Mouse (Mus musculus) CH12.LX (cell line): ENCODE measurements around the gene Me3. TPM values are rescaled to one million over a fixed set of nuclear protein-coding genes. Genes with fewer than 3 reads are reported as not detected.

Experiments
- DNase-seq: peaks from one replicate; pipeline ENCODE4 v3.0.0-alpha.2; 2013; ENCODE audit errors: extremely low read depth
- H3K27ac ChIP-seq: 2 replicates; pipeline ENCODE4 v1.5.1; 2012; ENCODE audit warnings: low read depth, mild to moderate bottlenecking, control low read depth, moderate library complexity; ENCODE audit not compliant: insufficient read depth
- H3K27me3 ChIP-seq: replicated peaks from 2 replicates; pipeline ENCODE3; 2012; ENCODE audit warnings: inconsistent platforms
- H3K36me3 ChIP-seq, 2 experiments: replicated peaks in 1 of 2; 2 replicates each; pipeline versions ENCODE3 to v1.6.1; 2012; ENCODE audit warnings: inconsistent platforms in 1 of 2, low read length in 1 of 2, mild to moderate bottlenecking in 1 of 2, mixed read lengths in 1 of 2, moderate library complexity in 1 of 2; ENCODE audit not compliant: control insufficient read depth in 1 of 2, insufficient read depth in 1 of 2
- H3K4me1 ChIP-seq, 2 experiments: 2 replicates each; pipeline ENCODE4 v1.6.1; 2012; ENCODE audit warnings: inconsistent platforms in 1 of 2, moderate library complexity in 1 of 2; ENCODE audit not compliant: insufficient read depth in 2 of 2, control insufficient read depth in 1 of 2
- H3K4me2 ChIP-seq: 2 replicates; pipeline ENCODE4 v1.6.1; 2012; ENCODE audit warnings: low read depth, mild to moderate bottlenecking, control low read depth; ENCODE audit not compliant: poor library complexity, insufficient read depth, severe bottlenecking
- H3K4me3 ChIP-seq, 3 experiments: fragments of 150-350 bp in 1 of 3; sonication (generic) in 1 of 3; replicated peaks in 1 of 3; 2 replicates each; pipeline versions ENCODE3 to v1.5.1; 2011 to 2012; ENCODE audit warnings: low read depth in 2 of 3, low read length in 2 of 3, mild to moderate bottlenecking in 2 of 3, moderate library complexity in 2 of 3, control low read depth in 1 of 3, improper control_type of control experiment in 1 of 3, inconsistent platforms in 1 of 3, mixed read lengths in 1 of 3; ENCODE audit not compliant: poor library complexity in 1 of 3
- H3K79me2 ChIP-seq: replicated peaks from 2 replicates; pipeline ENCODE4 v1.6.1; 2012; ENCODE audit warnings: mild to moderate bottlenecking, moderate library complexity; ENCODE audit not compliant: control insufficient read depth, poor library complexity, insufficient read depth, severe bottlenecking; ENCODE audit errors: extremely low read depth
- H3K9ac ChIP-seq: 2 replicates; pipeline ENCODE4 v1.6.1; 2012; ENCODE audit warnings: low read depth, mild to moderate bottlenecking, control low read depth, moderate library complexity; ENCODE audit not compliant: insufficient read depth
- H3K9me3 ChIP-seq: replicated peaks from 2 replicates; pipeline ENCODE3; 2012; ENCODE audit warnings: low read length, inconsistent platforms, mixed read lengths
- BHLHE40 ChIP-seq: IDR thresholded peaks from 2 replicates; pipeline ENCODE4 v1.6.1; 2011; ENCODE audit warnings: mild to moderate bottlenecking, low read depth, low read length, improper control_type of control experiment
- CHD1 ChIP-seq: IDR thresholded peaks from 2 replicates; pipeline ENCODE4 v1.6.1; 2012; ENCODE audit warnings: low read depth, low read length, improper control_type of control experiment, inconsistent platforms
- EP300 ChIP-seq: IDR thresholded peaks from 2 replicates; pipeline ENCODE4 v1.6.1; 2011; ENCODE audit warnings: low read length, improper control_type of control experiment
- ETS1 ChIP-seq: conservative IDR thresholded peaks from 2 replicates; pipeline ENCODE4 v1.6.1; 2012; ENCODE audit warnings: low read depth, mild to moderate bottlenecking, inconsistent platforms, low read length, improper control_type of control experiment, moderate library complexity
- GABPA ChIP-seq: IDR thresholded peaks from 2 replicates; pipeline ENCODE4 v1.6.1; 2012; ENCODE audit warnings: low read depth, low read length, improper control_type of control experiment, inconsistent platforms; ENCODE audit not compliant: insufficient replicate concordance
- JUND ChIP-seq: conservative IDR thresholded peaks from 2 replicates; pipeline ENCODE4 v1.6.1; 2011; ENCODE audit warnings: low read depth, low read length, improper control_type of control experiment
- MYC ChIP-seq: IDR thresholded peaks from 2 replicates; pipeline ENCODE4 v1.6.1; 2011; ENCODE audit warnings: low read depth, mild to moderate bottlenecking, improper control_type of control experiment, low read length
- NELFE ChIP-seq: IDR thresholded peaks from 2 replicates; pipeline ENCODE4 v1.6.1; 2011; ENCODE audit warnings: low read depth, low read length, improper control_type of control experiment
- NRF1 ChIP-seq: IDR thresholded peaks from 2 replicates; pipeline ENCODE4 v1.6.1; 2014; ENCODE audit warnings: low read depth, mild to moderate bottlenecking, inconsistent platforms, low read length, improper control_type of control experiment, moderate library complexity
- PAX5 ChIP-seq: IDR thresholded peaks from 2 replicates; pipeline ENCODE4 v1.6.1; 2012; ENCODE audit warnings: low read length, inconsistent platforms, mixed read lengths
- POLR2AphosphoS2 ChIP-seq: IDR thresholded peaks from 2 replicates; pipeline ENCODE4 v1.6.1; 2011; ENCODE audit warnings: low read depth, low read length, improper control_type of control experiment
- RAD21 ChIP-seq: IDR thresholded peaks from 2 replicates; pipeline ENCODE4 v1.6.1; 2011; ENCODE audit warnings: low read depth, mild to moderate bottlenecking, low read length, improper control_type of control experiment, moderate library complexity
- TCF12 ChIP-seq: IDR thresholded peaks from 2 replicates; pipeline ENCODE4 v1.6.1; 2014; ENCODE audit warnings: low read depth, mild to moderate bottlenecking, inconsistent platforms, low read length, improper control_type of control experiment
- UBTF ChIP-seq: IDR thresholded peaks from 2 replicates; pipeline ENCODE4 v1.6.1; 2012; ENCODE audit warnings: low read depth, mild to moderate bottlenecking, inconsistent platforms, low read length, improper control_type of control experiment, moderate library complexity
- USF1 ChIP-seq: IDR thresholded peaks from 2 replicates; pipeline ENCODE4 v1.6.1; 2014; ENCODE audit warnings: low read depth, mild to moderate bottlenecking, inconsistent platforms, low read length, improper control_type of control experiment
- ZNF384 ChIP-seq: IDR thresholded peaks from 2 replicates; pipeline ENCODE4 v1.6.1; 2012; ENCODE audit warnings: low read depth, low read length, improper control_type of control experiment, inconsistent platforms
- dilution Hi-C: fragments of 300-500 bp; cut with MboI; formaldehyde crosslinking; loops from 2 replicates; pipeline ENCODE4 v1.14.3; 2020; ENCODE audit warnings: low sequenced_read_pairs; ENCODE audit not compliant: extremely low pct_unique_long_range_greater_than_20kb, extremely low pct_ligation_motif_present
- in situ Hi-C: fragments of 300-500 bp; cut with MboI; formaldehyde crosslinking; loops from 3 replicates; pipeline ENCODE4 v1.14.3; 2019; ENCODE audit warnings: low sequenced_read_pairs, low pct_ligation_motif_present, low pct_unique_long_range_greater_than_20kb, mixed read lengths
- polyA plus RNA-seq: library from polyadenylated mRNA; unstranded; fragments of >175 nt; gene quantifications from 2 replicates; pipeline ENCODE4 v1.2.1, GENCODE M21; 2012; ENCODE audit warnings: low read depth; ENCODE audit not compliant: insufficient read length
- total RNA-seq, 2 experiments: library from RNA; depleted of rRNA; stranded (reverse); fragments of 300-350 nt in 1 of 2; fragments of >200 nt in 1 of 2; gene quantifications; 2 replicates each; pipeline ENCODE4 v1.2.3; 2012 to 2014

Me3 gene
- total and polyA plus RNA-seq, 3 experiments: not detected

- Histone ChIP-seq H3K79me2 (no peaks in the 10 kb centered on the region), H3K27ac (no peak overlapping the region), H3K36me3 (no peaks in the 10 kb centered on the region), H3K4me1 (peaks cover 8 to 10% of the 10 kb centered on the region in 2 experiments; a peak in 3 of 4 replicates), H3K27me3 (no peaks in the 10 kb centered on the region), H3K9ac (no peak overlapping the region), H3K4me2 (no peak overlapping the region), H3K4me3 (no peak overlapping the region), H3K9me3 (no peaks in the 10 kb centered on the region)
- in situ Hi-C loops (loop anchor here (25.0 kb wide), 1 partner anchor 173 kb away; no protein-coding TSS in a partner anchor), dilution Hi-C loops (no loop called here)
- DNase-seq: peak; percentile 42
- peak; percentile 48; the same call in 1 of the 2 replicates for TF ChIP-seq TCF12
- TF ChIP-seq ZNF384: no peak
- peak; percentile 33; the same call in 1 of the 2 replicates for TF ChIP-seq ETS1
- peak; percentile 89 for TF ChIP-seq BHLHE40
These were observed 203.4 kb downstream of the Me3 start for GRCm38 (mm10) chr7:89835566-89835965.

DNA sequence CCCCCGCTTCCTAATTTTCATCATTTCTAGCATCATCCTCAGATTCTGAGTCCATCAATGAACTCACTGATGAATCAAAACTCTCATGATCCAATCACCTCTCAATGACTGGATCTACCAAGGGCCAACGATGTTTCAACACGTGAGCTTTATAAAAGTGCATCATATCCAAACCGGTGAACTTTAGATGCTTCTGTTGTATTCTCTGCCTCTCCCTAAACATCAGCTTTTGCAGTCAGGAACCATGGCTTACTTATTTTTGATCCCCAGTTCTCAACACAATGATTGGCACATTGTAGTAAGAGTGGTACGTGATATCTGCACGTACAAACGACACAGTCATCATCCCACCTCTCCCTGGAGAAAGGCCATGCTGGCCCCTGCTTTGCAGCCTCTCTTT, 204.5 kb downstream of the Me3 start:
- in situ Hi-C loops (loop anchor here (25.0 kb wide), 1 partner anchor 174 kb away; no protein-coding TSS in a partner anchor), dilution Hi-C loops (no loop called here)
- Histone ChIP-seq H3K4me3 (no peak overlapping the region), H3K4me2 (no peak overlapping the region), H3K79me2 (no peaks in the 10 kb centered on the region), H3K9me3 (no peaks in the 10 kb centered on the region), H3K9ac (no peak overlapping the region), H3K27ac (no peak overlapping the region), H3K4me1 (peaks cover 8 to 13% of the 10 kb centered on the region in 2 experiments), H3K27me3 (no peaks in the 10 kb centered on the region), H3K36me3 (no peaks in the 10 kb centered on the region)
- TF ChIP-seq POLR2AphosphoS2 (no peak), PAX5 (no peak), CHD1 (no peak), RAD21 (no peak), EP300 (no peak), JUND (no peak), MYC (no peak), NRF1 (no peak), NELFE (no peak), GABPA (no peak), USF1 (no peak), UBTF (no peak)
- no peak for DNase-seq
